ENCODE assay signal across 20 mouse cellular contexts in the genomic region with DNA sequence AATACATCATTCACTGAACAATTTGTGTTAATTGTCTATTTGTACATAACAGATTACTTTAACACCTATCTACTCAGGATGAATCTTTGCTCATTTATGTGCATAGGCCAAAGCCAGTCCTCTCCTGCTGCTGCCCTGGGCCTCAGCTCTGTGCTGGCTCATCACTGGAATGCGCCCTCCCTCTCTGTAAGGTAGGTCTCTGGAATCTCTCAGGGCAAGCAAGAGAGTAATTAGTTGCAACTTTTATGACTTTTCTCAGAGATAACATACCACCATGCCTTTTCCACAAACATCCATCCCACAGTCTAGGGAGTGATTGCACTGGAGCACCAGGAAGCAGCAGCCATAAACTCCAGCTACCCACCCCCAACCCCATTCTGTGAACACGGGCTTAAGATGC.
DNase-seq lines count a peak whose midpoint lies in the region; ATAC-seq and TF ChIP-seq lines count a peak whose summit lies in the region.
"Had no signal": no experiment of that assay in that cellular context is flagged by ENCODE, and none has a peak within 500 bp of the region (broad histone marks: within the 10 kb centered on the region; RNA-seq: fewer than 3 reads in every experiment).

No protein-coding gene starts in this region.

- peak; percentile 22 for DNase-seq in embryo, embryonic 10.5 days (ENCODE audit: low spot score)
- DNase-seq in embryo, embryonic 9.5 days (ENCODE audit: extremely low spot score) = no peak
- peak; percentile 10 for DNase-seq in kidney, postnatal 0 days (ENCODE audit: low spot score)
- DNase-seq in kidney, postnatal 14 days = no peak
- no peak for DNase-seq in stomach, postnatal 0 days (ENCODE audit: low spot score)
- peak; percentile 71 for DNase-seq in yolk sac, embryonic 10.5 days (ENCODE audit: low spot score)
- DNase-seq in cerebellum, adult 9-11 months = no peak
- DNase-seq: adrenal gland, postnatal 10 days; cerebellum, adult 11 months; cerebellum, adult 8-10 months; cerebellum, postnatal 25 days; gastrocnemius, postnatal 36 days; heart, adult 18-20 months had no signal

- H3K4me1 ChIP-seq in kidney, postnatal 0 days (replicated peaks; ENCODE audit: insufficient read depth, low read length) = no peaks in the 10 kb centered on the region
- no peaks in the 10 kb centered on the region for H3K4me1 ChIP-seq in stomach, embryonic 16.5 days (ENCODE audit: control insufficient read depth, insufficient read depth, low read length)
- no peaks in the 10 kb centered on the region for H3K4me1 ChIP-seq in stomach, postnatal 0 days (replicated peaks; ENCODE audit: control insufficient read depth, insufficient read depth)
- H3K4me1 ChIP-seq: embryonic facial prominence, embryonic 12.5 days; forebrain, embryonic 15.5 days; heart, embryonic 15.5 days; hindbrain, embryonic 10.5 days had no signal

- no peak overlapping the region for H3K4me3 ChIP-seq in kidney, postnatal 0 days (replicated peaks; ENCODE audit: low read depth, low read length)
- H3K4me3 ChIP-seq in stomach, embryonic 16.5 days (replicated peaks; ENCODE audit: low read length) = no peak overlapping the region
- no peak overlapping the region for H3K4me3 ChIP-seq in stomach, postnatal 0 days (ENCODE audit: low read depth, low read length)
- H3K4me3 ChIP-seq: embryonic facial prominence, embryonic 12.5 days; forebrain, embryonic 15.5 days; heart, embryonic 15.5 days; hindbrain, embryonic 10.5 days had no signal

- 38% methylated on average over 2 of the region's 2 CpGs for WGBS in kidney, postnatal 0 days
- 55% methylated on average over 2 of the region's 2 CpGs for WGBS in stomach, embryonic 16.5 days
- whole genome bisulfite sequencing in stomach, postnatal 0 days = 79% methylated on average over 2 of the region's 2 CpGs

- no peak for ATAC-seq in kidney, postnatal 0 days (replicated peaks; ENCODE audit: low FRiP score, low read depth)
- peak; percentile 40; the same call in 1 of the 2 replicates for ATAC-seq in stomach, embryonic 16.5 days (ENCODE audit: insufficient read depth, low FRiP score)
- no peak for ATAC-seq in stomach, postnatal 0 days (ENCODE audit: low FRiP score, low TSS enrichment)
- ATAC-seq: forebrain, embryonic 15.5 days had no signal

- H3K36me3 ChIP-seq in kidney, postnatal 0 days (ENCODE audit: insufficient read depth, low read length) = no peaks in the 10 kb centered on the region
- H3K36me3 ChIP-seq in stomach, embryonic 16.5 days (ENCODE audit: control insufficient read depth, insufficient read depth, low read length) = no peaks in the 10 kb centered on the region
- no peaks in the 10 kb centered on the region for H3K36me3 ChIP-seq in stomach, postnatal 0 days (ENCODE audit: control insufficient read depth, insufficient read depth, low read length)
- H3K36me3 ChIP-seq: embryonic facial prominence, embryonic 12.5 days; forebrain, embryonic 15.5 days; heart, embryonic 15.5 days; hindbrain, embryonic 10.5 days had no signal

- H3K27me3 ChIP-seq in kidney, postnatal 0 days (ENCODE audit: insufficient read depth, low read length) = no peaks in the 10 kb centered on the region
- no peaks in the 10 kb centered on the region for H3K27me3 ChIP-seq in stomach, embryonic 16.5 days (ENCODE audit: control insufficient read depth, insufficient read depth, low read length)
- H3K27me3 ChIP-seq in stomach, postnatal 0 days (ENCODE audit: control insufficient read depth, insufficient read depth, low read length) = no peaks in the 10 kb centered on the region
- H3K27me3 ChIP-seq: embryonic facial prominence, embryonic 12.5 days; forebrain, embryonic 15.5 days; heart, embryonic 15.5 days had no signal

- TF ChIP-seq CTCF in kidney, postnatal 0 days (IDR thresholded peaks at IDR 0.05; ENCODE audit: low read depth) = no peak
- no peak for TF ChIP-seq CTCF in stomach, postnatal 0 days (IDR thresholded peaks at IDR 0.05; ENCODE audit: low read depth)

- no peaks in the 10 kb centered on the region for H3K9me3 ChIP-seq in kidney, postnatal 0 days (replicated peaks; ENCODE audit: low read length)
- H3K9me3 ChIP-seq in stomach, embryonic 16.5 days (replicated peaks; ENCODE audit: control insufficient read depth, low read length) = no peaks in the 10 kb centered on the region
- no peaks in the 10 kb centered on the region for H3K9me3 ChIP-seq in stomach, postnatal 0 days (ENCODE audit: control insufficient read depth, low read length)
- H3K9me3 ChIP-seq: embryonic facial prominence, embryonic 12.5 days; forebrain, embryonic 15.5 days; heart, embryonic 15.5 days had no signal

- no peak for TF ChIP-seq EP300 in stomach, postnatal 0 days (optimal IDR thresholded peaks at IDR 0.05)

- H3K4me2 ChIP-seq in kidney, postnatal 0 days (ENCODE audit: low read length) = no peak overlapping the region
- H3K4me2 ChIP-seq in stomach, embryonic 16.5 days (ENCODE audit: low read depth, low read length) = no peak overlapping the region
- no peak overlapping the region for H3K4me2 ChIP-seq in stomach, postnatal 0 days (replicated peaks; ENCODE audit: low read depth)
- H3K4me2 ChIP-seq: embryonic facial prominence, embryonic 12.5 days; forebrain, embryonic 15.5 days; heart, embryonic 11.5 days; heart, embryonic 15.5 days; hindbrain, embryonic 14.5 days had no signal

- no peak overlapping the region for H3K9ac ChIP-seq in kidney, postnatal 0 days (ENCODE audit: low read depth, low read length)
- H3K9ac ChIP-seq in stomach, embryonic 16.5 days (ENCODE audit: low read length) = no peak overlapping the region
- H3K9ac ChIP-seq in stomach, postnatal 0 days (ENCODE audit: low read length) = no peak overlapping the region
- H3K9ac ChIP-seq: embryonic facial prominence, embryonic 12.5 days; forebrain, embryonic 15.5 days; heart, embryonic 15.5 days; hindbrain, embryonic 14.5 days had no signal

- no peak overlapping the region for H3K27ac ChIP-seq in kidney, postnatal 0 days
- H3K27ac ChIP-seq in stomach, embryonic 16.5 days (ENCODE audit: low read length) = no peak overlapping the region
- H3K27ac ChIP-seq in stomach, postnatal 0 days (replicated peaks) = no peak overlapping the region
- H3K27ac ChIP-seq: embryonic facial prominence, embryonic 12.5 days; forebrain, embryonic 15.5 days; heart, embryonic 15.5 days; hindbrain, embryonic 10.5 days; hindbrain, embryonic 14.5 days had no signal

Comparison
In these comparisons a context has a peak if more than half of its experiments do, and no peak if none do; other contexts are left out.
1. DNase-seq: peak in embryo, embryonic 10.5 days (single experiment), kidney, postnatal 0 days (single experiment) and yolk sac, embryonic 10.5 days (single experiment); none in embryo, embryonic 9.5 days (single experiment), kidney, postnatal 14 days (single experiment), stomach, postnatal 0 days (single experiment) and cerebellum, adult 9-11 months (single experiment).